Mouse (Mus musculus): ENCODE measurements around the gene Ftcd. TPM values are rescaled to one million over a fixed set of nuclear protein-coding genes. Genes with fewer than 3 reads are reported as not detected.

The Ftcd gene
- polyA plus RNA-seq, 1 experiment from 2014 or later = 0.28 TPM

DNA sequence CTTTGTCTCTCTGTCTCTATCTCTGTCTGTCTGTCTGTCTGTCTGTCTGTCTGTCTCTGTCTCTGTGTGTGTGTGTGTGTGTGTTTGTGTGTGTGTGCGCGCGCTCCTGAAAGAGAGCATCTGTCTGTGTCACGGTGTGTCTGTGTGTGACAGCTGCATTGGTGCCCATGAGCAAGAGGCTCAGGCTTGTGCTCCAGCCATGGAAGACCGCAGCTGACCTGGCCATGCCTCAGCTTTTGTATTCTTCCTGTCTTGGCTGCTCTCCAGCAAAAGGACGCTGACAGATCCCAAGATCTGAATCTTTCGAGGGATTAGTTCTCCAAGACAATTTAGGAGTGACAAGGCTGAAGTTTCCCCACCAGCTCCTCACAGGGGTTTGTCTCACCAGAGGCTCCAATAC lies 49.5 kb downstream of the Ftcd start:
- H3K36me3 ChIP-seq (ENCODE audit: control insufficient read depth, insufficient read depth, low read length) = no peaks in the 10 kb centered on the region
- H3K4me2 ChIP-seq (replicated peaks; ENCODE audit: low read depth, low read length) = no peak overlapping the region
- no peak overlapping the region for H3K4me3 ChIP-seq (ENCODE audit: low read length)
- H3K27ac ChIP-seq (ENCODE audit: low read depth, low read length) = no peak overlapping the region
- no peak overlapping the region for H3K9ac ChIP-seq (ENCODE audit: low read depth, low read length)
- no peaks in the 10 kb centered on the region for H3K9me3 ChIP-seq (ENCODE audit: control insufficient read depth, low read length)
- 0 out of 2 replicates have a peak, but pooled peaks cover 3% of the 10 kb centered on the region for H3K4me1 ChIP-seq (ENCODE audit: control insufficient read depth, insufficient read depth, low read length)
- H3K27me3 ChIP-seq (ENCODE audit: control insufficient read depth, insufficient read depth, low read length) = no peaks in the 10 kb centered on the region
- no peak for ATAC-seq (ENCODE audit: low FRiP score, low TSS enrichment)
- WGBS = 77% methylated on average over 7 of the region's 7 CpGs

DNA sequence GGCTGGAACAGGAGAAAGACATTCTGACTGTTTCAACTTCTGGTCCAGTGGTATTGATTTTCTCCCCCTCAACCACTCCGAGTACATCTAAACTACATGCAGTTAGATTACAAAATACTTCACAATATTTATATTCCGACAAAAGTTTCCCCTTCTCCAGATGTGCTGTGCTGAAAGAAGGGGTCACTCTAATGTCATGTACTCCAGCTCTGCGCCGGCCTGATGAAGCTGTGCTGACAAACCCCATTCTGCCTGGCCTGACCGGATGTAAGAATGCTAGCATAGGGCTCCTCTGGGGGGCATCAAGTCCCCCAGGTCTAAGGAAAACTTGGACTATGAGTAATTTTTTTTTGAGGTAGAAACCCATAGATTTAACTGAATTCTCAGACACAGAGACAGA lies 52.3 kb downstream of the Ftcd start:
- WGBS = 76% methylated on average over 5 of the region's 5 CpGs
- no peak for ATAC-seq (ENCODE audit: low FRiP score, low TSS enrichment)

DNA sequence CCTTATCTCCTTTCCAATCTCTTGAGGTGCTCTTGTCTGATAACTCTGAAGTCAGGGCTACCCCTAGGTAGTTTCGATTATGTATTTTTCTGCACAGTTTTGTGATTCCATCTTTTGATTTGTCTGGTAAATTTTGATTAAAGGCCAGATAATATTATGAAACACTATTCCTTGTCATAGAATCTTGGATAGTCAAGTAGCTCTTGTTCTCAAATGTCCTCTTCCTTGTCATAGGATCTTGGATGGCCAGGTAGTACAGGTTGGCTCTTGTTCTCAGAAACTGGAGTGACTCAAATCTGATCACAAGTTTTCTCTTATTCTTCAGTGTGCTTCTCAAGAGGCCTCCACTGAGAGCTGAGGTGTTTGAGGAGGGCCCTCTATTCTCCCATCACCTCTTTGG lies 55.2 kb downstream of the Ftcd start:
- ATAC-seq (ENCODE audit: low FRiP score, low TSS enrichment) = no peak
- no peaks in the 10 kb centered on the region for H3K9me3 ChIP-seq (ENCODE audit: control insufficient read depth, low read length)
- H3K4me1 ChIP-seq (ENCODE audit: control insufficient read depth, insufficient read depth, low read length) = no peaks in the 10 kb centered on the region
- no peak overlapping the region for H3K9ac ChIP-seq (ENCODE audit: low read depth, low read length)
- H3K27me3 ChIP-seq (ENCODE audit: control insufficient read depth, insufficient read depth, low read length) = no peaks in the 10 kb centered on the region
- no peaks in the 10 kb centered on the region for H3K36me3 ChIP-seq (ENCODE audit: control insufficient read depth, insufficient read depth, low read length)
- 88% methylated on average over 1 of the region's 1 CpGs for WGBS
- H3K4me3 ChIP-seq (ENCODE audit: low read length) = no peak overlapping the region
- no peak overlapping the region for H3K27ac ChIP-seq (ENCODE audit: low read depth, low read length)
- no peak overlapping the region for H3K4me2 ChIP-seq (replicated peaks; ENCODE audit: low read depth, low read length)

More for the DNA sequence above, 52.3 kb downstream of the Ftcd start:
- Histone ChIP-seq H3K27me3 (ENCODE audit: control insufficient read depth, insufficient read depth, low read length) (no peaks in the 10 kb centered on the region), H3K9ac (ENCODE audit: low read depth, low read length) (no peak overlapping the region), H3K4me2 (replicated peaks; ENCODE audit: low read depth, low read length) (no peak overlapping the region), H3K36me3 (ENCODE audit: control insufficient read depth, insufficient read depth, low read length) (no peaks in the 10 kb centered on the region), H3K4me1 (ENCODE audit: control insufficient read depth, insufficient read depth, low read length) (0 out of 2 replicates have a peak, but pooled peaks cover 3% of the 10 kb centered on the region), H3K9me3 (ENCODE audit: control insufficient read depth, low read length) (no peaks in the 10 kb centered on the region), H3K27ac (ENCODE audit: low read depth, low read length) (no peak overlapping the region), H3K4me3 (ENCODE audit: low read length) (no peak overlapping the region)

DNA sequence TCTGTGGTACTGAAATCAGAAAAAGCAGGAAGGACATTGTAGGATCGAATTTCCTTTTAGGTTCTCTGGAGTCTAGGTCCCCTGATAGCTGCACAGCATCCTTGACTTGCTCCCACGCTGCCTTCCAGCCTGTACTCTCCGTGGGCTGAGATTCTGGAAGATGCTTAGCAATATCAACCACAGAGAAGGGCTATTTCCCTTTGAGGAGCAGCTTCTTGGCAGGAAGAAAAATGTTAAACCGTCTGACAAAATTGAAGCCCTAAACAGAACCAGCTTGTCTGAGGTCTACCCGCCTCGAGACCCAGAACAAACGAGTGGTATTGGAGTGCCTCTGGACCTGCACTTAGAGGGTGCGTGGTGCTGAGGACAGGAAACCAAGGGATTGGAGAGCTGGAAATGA lies 57.2 kb downstream of the Ftcd start:
- H3K27me3 ChIP-seq (ENCODE audit: control insufficient read depth, insufficient read depth, low read length) = no peaks in the 10 kb centered on the region
- no peak overlapping the region for H3K4me3 ChIP-seq (ENCODE audit: low read length)
- H3K4me2 ChIP-seq (replicated peaks; ENCODE audit: low read depth, low read length) = no peak overlapping the region
- no peak overlapping the region for H3K27ac ChIP-seq (ENCODE audit: low read depth, low read length)
- no peaks in the 10 kb centered on the region for H3K9me3 ChIP-seq (ENCODE audit: control insufficient read depth, low read length)
- no peaks in the 10 kb centered on the region for H3K4me1 ChIP-seq (ENCODE audit: control insufficient read depth, insufficient read depth, low read length)
- no peaks in the 10 kb centered on the region for H3K36me3 ChIP-seq (ENCODE audit: control insufficient read depth, insufficient read depth, low read length)
- ATAC-seq (ENCODE audit: low FRiP score, low TSS enrichment) = no peak
- H3K9ac ChIP-seq (ENCODE audit: low read depth, low read length) = no peak overlapping the region
- 70% methylated on average over 8 of the region's 8 CpGs for WGBS

DNA sequence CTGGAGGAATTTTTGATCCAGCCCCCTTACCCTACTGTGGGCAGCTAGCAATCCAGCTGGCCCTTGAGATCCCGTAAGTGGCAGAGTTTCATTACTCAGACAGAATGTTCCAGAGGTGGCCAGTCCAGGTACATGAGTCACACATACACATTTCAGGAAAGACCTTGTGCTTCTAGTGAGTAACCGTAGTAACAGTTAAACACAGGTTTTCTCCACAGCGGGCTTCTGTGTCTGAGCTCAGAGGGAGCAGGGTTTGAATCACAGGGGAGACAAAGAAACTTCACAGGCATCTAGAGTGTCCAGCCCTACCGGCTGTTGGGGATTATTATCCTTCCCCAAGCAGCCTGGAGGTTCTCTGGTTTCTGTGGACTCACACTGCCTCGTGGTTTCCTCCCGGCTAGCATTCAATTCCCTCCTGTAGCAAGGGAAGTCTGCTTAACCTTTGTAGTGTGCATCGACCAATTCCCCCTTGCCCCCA lies 58.7 kb downstream of the Ftcd start:
- Histone ChIP-seq H3K9me3 (ENCODE audit: control insufficient read depth, low read length) (no peaks in the 10 kb centered on the region), H3K4me2 (replicated peaks; ENCODE audit: low read depth, low read length) (no peak overlapping the region), H3K9ac (ENCODE audit: low read depth, low read length) (no peak overlapping the region), H3K36me3 (ENCODE audit: control insufficient read depth, insufficient read depth, low read length) (no peaks in the 10 kb centered on the region), H3K27ac (ENCODE audit: low read depth, low read length) (no peak overlapping the region), H3K4me3 (ENCODE audit: low read length) (no peak overlapping the region), H3K4me1 (ENCODE audit: control insufficient read depth, insufficient read depth, low read length) (no peaks in the 10 kb centered on the region), H3K27me3 (ENCODE audit: control insufficient read depth, insufficient read depth, low read length) (no peaks in the 10 kb centered on the region)
- WGBS = 54% methylated on average over 7 of the region's 7 CpGs
- no peak for ATAC-seq (ENCODE audit: low FRiP score, low TSS enrichment)

DNA sequence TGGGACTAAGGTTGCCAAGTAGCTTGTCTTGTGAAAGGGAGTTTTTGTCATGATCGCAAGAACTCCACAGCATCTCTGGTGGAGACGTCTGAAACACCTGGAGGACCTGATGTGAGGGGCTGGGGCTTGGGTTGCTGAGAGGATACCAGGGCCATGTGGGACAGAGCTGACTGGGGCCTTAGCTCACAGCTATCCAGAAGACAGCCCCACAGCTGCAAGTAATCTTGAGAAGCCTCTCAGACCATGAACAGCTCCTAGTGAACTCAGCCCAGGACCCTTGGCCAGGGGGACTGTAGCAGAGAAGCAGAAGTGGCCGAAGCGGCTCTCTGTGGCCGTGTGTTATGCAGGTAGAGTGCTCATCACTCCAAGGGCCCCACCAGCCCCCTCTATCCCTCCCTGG lies 59.1 kb downstream of the Ftcd start:
- 84% methylated on average over 5 of the region's 5 CpGs for WGBS
- no peaks in the 10 kb centered on the region for H3K27me3 ChIP-seq (ENCODE audit: control insufficient read depth, insufficient read depth, low read length)
- H3K4me2 ChIP-seq (replicated peaks; ENCODE audit: low read depth, low read length) = no peak overlapping the region
- H3K27ac ChIP-seq (ENCODE audit: low read depth, low read length) = no peak overlapping the region
- H3K9ac ChIP-seq (ENCODE audit: low read depth, low read length) = no peak overlapping the region
- H3K9me3 ChIP-seq (ENCODE audit: control insufficient read depth, low read length) = no peaks in the 10 kb centered on the region
- no peaks in the 10 kb centered on the region for H3K36me3 ChIP-seq (ENCODE audit: control insufficient read depth, insufficient read depth, low read length)
- no peak overlapping the region for H3K4me3 ChIP-seq (ENCODE audit: low read length)
- no peaks in the 10 kb centered on the region for H3K4me1 ChIP-seq (ENCODE audit: control insufficient read depth, insufficient read depth, low read length)
- no peak for ATAC-seq (ENCODE audit: low FRiP score, low TSS enrichment)

DNA sequence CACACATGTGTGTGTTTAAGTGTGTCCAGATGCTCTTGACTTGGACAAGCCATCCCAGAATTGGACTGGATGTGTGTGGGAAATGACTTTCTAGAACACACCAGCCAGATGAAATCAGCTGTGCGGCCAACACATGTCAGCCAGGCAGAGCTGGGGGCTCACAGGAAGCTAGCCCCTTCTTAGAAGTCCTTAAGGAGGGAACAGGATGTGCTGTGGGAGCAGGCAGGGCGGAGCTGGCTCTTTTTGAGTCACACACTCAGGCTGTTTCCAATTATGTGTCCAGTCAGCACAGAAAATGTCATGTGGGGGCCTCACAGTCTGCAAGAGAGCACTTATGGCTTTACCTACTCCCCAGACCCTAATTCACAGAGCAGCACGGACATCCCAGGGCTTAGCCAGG lies 60.6 kb downstream of the Ftcd start:
- WGBS = 67% methylated on average over 3 of the region's 3 CpGs
- no peaks in the 10 kb centered on the region for H3K9me3 ChIP-seq (ENCODE audit: control insufficient read depth, low read length)
- no peak overlapping the region for H3K4me3 ChIP-seq (ENCODE audit: low read length)
- no peak for ATAC-seq (ENCODE audit: low FRiP score, low TSS enrichment)
- H3K4me1 ChIP-seq (ENCODE audit: control insufficient read depth, insufficient read depth, low read length) = no peaks in the 10 kb centered on the region
- H3K9ac ChIP-seq (ENCODE audit: low read depth, low read length) = no peak overlapping the region
- H3K36me3 ChIP-seq (ENCODE audit: control insufficient read depth, insufficient read depth, low read length) = no peaks in the 10 kb centered on the region
- H3K27me3 ChIP-seq (ENCODE audit: control insufficient read depth, insufficient read depth, low read length) = no peaks in the 10 kb centered on the region
- no peak overlapping the region for H3K4me2 ChIP-seq (replicated peaks; ENCODE audit: low read depth, low read length)
- H3K27ac ChIP-seq (ENCODE audit: low read depth, low read length) = no peak overlapping the region

DNA sequence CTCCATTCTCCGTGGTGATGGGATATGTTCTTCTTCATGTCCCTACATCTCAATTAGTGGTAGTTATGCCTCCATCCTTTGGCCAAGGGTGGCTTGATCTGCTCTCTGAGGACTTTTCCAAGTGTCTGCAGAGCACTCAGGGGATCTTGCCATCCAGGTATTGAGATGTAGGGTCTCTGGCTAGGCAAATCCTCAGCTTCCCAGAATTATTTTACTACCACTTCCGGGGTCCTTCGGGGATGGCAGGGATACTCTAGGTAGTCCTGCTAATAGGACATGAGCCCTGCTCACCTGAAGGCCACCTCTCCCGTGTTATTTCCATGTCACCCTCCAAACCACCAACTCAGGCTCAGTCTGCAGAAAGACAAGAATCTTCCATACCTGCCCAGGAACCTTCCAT lies 61.2 kb downstream of the Ftcd start:
- no peak overlapping the region for H3K4me3 ChIP-seq (ENCODE audit: low read length)
- H3K27ac ChIP-seq (ENCODE audit: low read depth, low read length) = no peak overlapping the region
- H3K4me1 ChIP-seq (ENCODE audit: control insufficient read depth, insufficient read depth, low read length) = no peaks in the 10 kb centered on the region
- H3K4me2 ChIP-seq (replicated peaks; ENCODE audit: low read depth, low read length) = no peak overlapping the region
- 88% methylated on average over 4 of the region's 4 CpGs for WGBS
- H3K27me3 ChIP-seq (ENCODE audit: control insufficient read depth, insufficient read depth, low read length) = no peaks in the 10 kb centered on the region
- no peaks in the 10 kb centered on the region for H3K36me3 ChIP-seq (ENCODE audit: control insufficient read depth, insufficient read depth, low read length)
- ATAC-seq (ENCODE audit: low FRiP score, low TSS enrichment) = no peak
- no peak overlapping the region for H3K9ac ChIP-seq (ENCODE audit: low read depth, low read length)
- no peaks in the 10 kb centered on the region for H3K9me3 ChIP-seq (ENCODE audit: control insufficient read depth, low read length)
